Mouse (Mus musculus) ES-E14 (cell line): ENCODE results near the gene Ghr. TPM values are rescaled to one million over a fixed set of nuclear protein-coding genes. Genes with fewer than 3 reads are reported as not detected.

Experiments used
- DNase-seq: peaks from one replicate; pipeline ENCODE4 v3.0.0-alpha.2; 2013; ENCODE audit warnings: low read depth, low spot score
- H3K27ac ChIP-seq: 2 replicates; pipeline ENCODE4 v1.5.1; 2012; ENCODE audit warnings: low read depth, mild to moderate bottlenecking, low read length, moderate library complexity, mixed read lengths; ENCODE audit not compliant: poor library complexity, insufficient read depth, severe bottlenecking
- H3K36me3 ChIP-seq: 2 replicates; pipeline ENCODE4 v1.6.1; 2012; ENCODE audit warnings: mild to moderate bottlenecking, low read length, moderate library complexity, mixed read lengths; ENCODE audit not compliant: control insufficient read depth, poor library complexity, insufficient read depth, severe bottlenecking
- H3K4me1 ChIP-seq, 2 experiments: fragments of 150-350 bp in 1 of 2; sonication (generic) in 1 of 2; 2 replicates each; pipeline ENCODE4 v1.6.1; 2012; ENCODE audit warnings: low read length in 2 of 2, mild to moderate bottlenecking in 1 of 2, mixed read lengths in 1 of 2; ENCODE audit not compliant: control insufficient read depth in 2 of 2, insufficient read depth in 2 of 2, poor library complexity in 1 of 2
- H3K4me3 ChIP-seq, 2 experiments: fragments of 150-350 bp in 1 of 2; sonication (generic) in 1 of 2; 2 replicates each; pipeline ENCODE4 v1.5.1; 2012; ENCODE audit warnings: low read length in 2 of 2, low read depth in 1 of 2, mild to moderate bottlenecking in 1 of 2, mixed read lengths in 1 of 2; ENCODE audit not compliant: insufficient read depth in 1 of 2, poor library complexity in 1 of 2, severe bottlenecking in 1 of 2
- H3K9ac ChIP-seq: 2 replicates; pipeline ENCODE4 v1.6.1; 2012; ENCODE audit warnings: low read depth, mild to moderate bottlenecking, low read length, mixed read lengths; ENCODE audit not compliant: poor library complexity, insufficient read depth, severe bottlenecking
- H3K9me3 ChIP-seq: fragments of 150-350 bp; sonication (generic); 2 replicates; pipeline ENCODE4 v1.6.1; 2012; ENCODE audit warnings: low read depth, mild to moderate bottlenecking, low read length; ENCODE audit not compliant: control insufficient read depth, insufficient read depth
- CHD2 ChIP-seq: IDR thresholded peaks from 2 replicates; pipeline ENCODE4 v1.6.1; 2014; ENCODE audit warnings: mild to moderate bottlenecking, low read depth, low read length, inconsistent platforms
- HCFC1 ChIP-seq: IDR thresholded peaks from 2 replicates; pipeline ENCODE4 v1.6.1; 2012; ENCODE audit warnings: low read length, inconsistent platforms, borderline replicate concordance; ENCODE audit not compliant: insufficient read depth
- MAFK ChIP-seq: IDR thresholded peaks from 2 replicates; pipeline ENCODE4 v1.6.1; 2014; ENCODE audit warnings: mild to moderate bottlenecking, low read depth, low read length, inconsistent platforms; ENCODE audit not compliant: insufficient read depth
- ZC3H11A ChIP-seq: IDR thresholded peaks from 2 replicates; pipeline ENCODE4 v1.6.1; 2012; ENCODE audit warnings: low read depth, mild to moderate bottlenecking, inconsistent platforms, low read length, borderline replicate concordance
- ZNF384 ChIP-seq: IDR thresholded peaks from 2 replicates; pipeline ENCODE4 v1.6.1; 2012; ENCODE audit warnings: low read depth, low read length, inconsistent platforms
- in situ Hi-C, 2 experiments: fragments of 600-800 bp; cut with MboI; formaldehyde crosslinking; loops; one replicate each; pipeline ENCODE4 v1.15.1; 2025; ENCODE audit warnings: low sequenced_read_pairs in 2 of 2, inconsistent platforms in 1 of 2; ENCODE audit not compliant: unreplicated experiment in 2 of 2
- total RNA-seq: library from RNA; depleted of rRNA; stranded (reverse); fragments of 300-350 nt; gene quantifications from 2 replicates; pipeline ENCODE4 v1.2.3, GENCODE M21; 2012

Ghr gene
- total RNA-seq, 1 experiment = 7.5 TPM

GRCm38 (mm10) chr15:3563473-3563872 lies 19.8 kb downstream of the Ghr start:
- Histone ChIP-seq H3K27ac (no peak overlapping the region), H3K4me1 (no peaks in the 10 kb centered on the region), H3K9me3 (no peaks in the 10 kb centered on the region), H3K4me3 (no peak overlapping the region), H3K9ac (no peak overlapping the region), H3K36me3 (no peaks in the 10 kb centered on the region)
- in situ Hi-C loops = no loop called here
- DNase-seq = no peak
- TF ChIP-seq HCFC1 (no peak), CHD2 (no peak), ZC3H11A (no peak)

- Histone ChIP-seq H3K9me3 (no peaks in the 10 kb centered on the region), H3K4me3 (no peak overlapping the region), H3K4me1 (no peaks in the 10 kb centered on the region), H3K36me3 (no peaks in the 10 kb centered on the region), H3K9ac (no peak overlapping the region), H3K27ac (no peak overlapping the region)
- TF ChIP-seq CHD2 = no peak
- no peak for TF ChIP-seq HCFC1
- no peak for TF ChIP-seq MAFK
- TF ChIP-seq ZC3H11A = no peak
- no peak for TF ChIP-seq ZNF384
- in situ Hi-C loops = no loop called here
- no peak for DNase-seq
Observed at GRCm38 (mm10) chr15:3558524-3558923, 24.8 kb downstream of the Ghr start.

- no peaks in the 10 kb centered on the region for H3K4me1 ChIP-seq
- H3K4me3 ChIP-seq = no peak overlapping the region
- H3K36me3 ChIP-seq = no peaks in the 10 kb centered on the region
- no peak for TF ChIP-seq ZC3H11A
- TF ChIP-seq ZNF384 = no peak
- TF ChIP-seq CHD2 = no peak
- TF ChIP-seq MAFK = no peak
- TF ChIP-seq HCFC1 = no peak
- no peak for DNase-seq
- no peak overlapping the region for H3K27ac ChIP-seq
- in situ Hi-C loops = no loop called here
- no peaks in the 10 kb centered on the region for H3K9me3 ChIP-seq
- H3K9ac ChIP-seq = no peak overlapping the region
Observed at GRCm38 (mm10) chr15:3544289-3544688, 39.0 kb downstream of the Ghr start.

GRCm38 (mm10) chr15:3536309-3536900 lies 46.9 kb downstream of the Ghr start:
- H3K27ac ChIP-seq = no peak overlapping the region
- H3K9ac ChIP-seq = no peak overlapping the region
- H3K4me1 ChIP-seq = no peaks in the 10 kb centered on the region
- H3K36me3 ChIP-seq = no peaks in the 10 kb centered on the region
- H3K4me3 ChIP-seq = no peak overlapping the region
- in situ Hi-C loops = no loop called here
- no peak for TF ChIP-seq MAFK
- no peak for TF ChIP-seq ZC3H11A
- TF ChIP-seq ZNF384 = no peak
- no peak for TF ChIP-seq CHD2
- no peak for TF ChIP-seq HCFC1
- DNase-seq = no peak
- H3K9me3 ChIP-seq = no peaks in the 10 kb centered on the region

- no peak overlapping the region for H3K9ac ChIP-seq
- in situ Hi-C loops = no loop called here
- H3K9me3 ChIP-seq = no peaks in the 10 kb centered on the region
- H3K4me3 ChIP-seq = no peak overlapping the region
- no peaks in the 10 kb centered on the region; a peak in 1 of 4 replicates for H3K4me1 ChIP-seq
- TF ChIP-seq ZC3H11A = no peak
- TF ChIP-seq MAFK = no peak
- TF ChIP-seq CHD2 = no peak
- TF ChIP-seq HCFC1 = no peak
- no peak for TF ChIP-seq ZNF384
- no peak for DNase-seq
- no peaks in the 10 kb centered on the region for H3K36me3 ChIP-seq
- no peak overlapping the region for H3K27ac ChIP-seq
Observed at GRCm38 (mm10) chr15:3514027-3514426, 69.3 kb downstream of the Ghr start.
